Mouse (Mus musculus): Measurements from ENCODE around the gene Adap2. TPM values are rescaled to one million over a fixed set of nuclear protein-coding genes. Genes with fewer than 3 reads are reported as not detected.

Gene Adap2
- polyA plus RNA-seq, 1 experiment from 2014 or later = 1.1 TPM

- Histone ChIP-seq H3K4me3 (no peak overlapping the region), H3K36me3 (no peaks in the 10 kb centered on the region), H3K4me1 (no peaks in the 10 kb centered on the region), H3K9ac (no peak overlapping the region), H3K9me3 (no peaks in the 10 kb centered on the region), H3K27me3 (0 out of 2 replicates have a peak, but pooled peaks cover 8% of the 10 kb centered on the region), H3K4me2 (replicated peaks) (no peak overlapping the region), H3K27ac (no peak overlapping the region)
- 80% methylated on average over 4 of the region's 4 CpGs for WGBS
- no peak for ATAC-seq (ENCODE audit: insufficient number of reproducible peaks, insufficient read depth, low FRiP score, low TSS enrichment)
Observed at GRCm38 (mm10) chr11:80161041-80161440, 7.1 kb downstream of the Adap2 start.

- Histone ChIP-seq H3K4me2 (replicated peaks) (no peak overlapping the region), H3K9me3 (no peaks in the 10 kb centered on the region), H3K27ac (no peak overlapping the region), H3K4me1 (no peaks in the 10 kb centered on the region), H3K4me3 (no peak overlapping the region), H3K36me3 (no peaks in the 10 kb centered on the region), H3K27me3 (no peaks in the 10 kb centered on the region), H3K9ac (no peak overlapping the region)
- WGBS = 62% methylated on average over 7 of the region's 7 CpGs
- ATAC-seq (ENCODE audit: insufficient number of reproducible peaks, insufficient read depth, low FRiP score, low TSS enrichment) = no peak
Observed at GRCm38 (mm10) chr11:80163362-80164116, 9.6 kb downstream of the Adap2 start.

GRCm38 (mm10) chr11:80164224-80164623 is 10.3 kb downstream of the Adap2 start:
- ATAC-seq (ENCODE audit: insufficient number of reproducible peaks, insufficient read depth, low FRiP score, low TSS enrichment) = no peak
- WGBS = 65% methylated on average over 2 of the region's 2 CpGs
- H3K4me1 ChIP-seq = no peaks in the 10 kb centered on the region

DNA sequence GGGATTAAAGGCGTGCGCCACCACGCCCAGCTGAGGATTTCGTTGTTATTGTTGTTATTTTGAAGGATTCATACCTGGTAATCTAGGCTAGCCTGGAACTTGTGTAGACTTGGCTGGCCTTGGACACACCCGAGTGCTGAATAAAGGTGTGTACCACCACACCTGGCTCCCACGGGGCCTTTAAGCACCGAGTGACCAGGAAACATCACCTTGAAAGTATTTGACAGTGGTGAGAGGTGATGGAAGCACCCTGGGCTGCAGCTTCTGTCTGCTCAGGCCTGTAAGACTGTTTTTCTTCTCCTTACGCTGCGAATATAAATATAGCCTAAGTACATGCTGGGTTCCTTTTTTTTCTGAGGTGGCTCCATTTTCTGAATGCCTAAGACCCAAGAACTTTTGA is 14.2 kb downstream of the Adap2 start:
- ATAC-seq (ENCODE audit: insufficient number of reproducible peaks, insufficient read depth, low FRiP score, low TSS enrichment) = no peak
- Histone ChIP-seq H3K36me3 (no peaks in the 10 kb centered on the region), H3K27ac (no peak overlapping the region), H3K9ac (no peak overlapping the region), H3K4me3 (no peak overlapping the region), H3K27me3 (no peaks in the 10 kb centered on the region), H3K9me3 (no peaks in the 10 kb centered on the region), H3K4me2 (replicated peaks) (no peak overlapping the region), H3K4me1 (no peaks in the 10 kb centered on the region)
- WGBS = 87% methylated on average over 9 of the region's 9 CpGs

More at GRCm38 (mm10) chr11:80164224-80164623, 10.3 kb downstream of the Adap2 start:
- no peak overlapping the region for H3K27ac ChIP-seq
- no peak overlapping the region for H3K4me3 ChIP-seq
- H3K27me3 ChIP-seq = no peaks in the 10 kb centered on the region
- no peaks in the 10 kb centered on the region for H3K9me3 ChIP-seq
- no peak overlapping the region for H3K9ac ChIP-seq
- H3K36me3 ChIP-seq = no peaks in the 10 kb centered on the region
- H3K4me2 ChIP-seq (replicated peaks) = no peak overlapping the region

DNA sequence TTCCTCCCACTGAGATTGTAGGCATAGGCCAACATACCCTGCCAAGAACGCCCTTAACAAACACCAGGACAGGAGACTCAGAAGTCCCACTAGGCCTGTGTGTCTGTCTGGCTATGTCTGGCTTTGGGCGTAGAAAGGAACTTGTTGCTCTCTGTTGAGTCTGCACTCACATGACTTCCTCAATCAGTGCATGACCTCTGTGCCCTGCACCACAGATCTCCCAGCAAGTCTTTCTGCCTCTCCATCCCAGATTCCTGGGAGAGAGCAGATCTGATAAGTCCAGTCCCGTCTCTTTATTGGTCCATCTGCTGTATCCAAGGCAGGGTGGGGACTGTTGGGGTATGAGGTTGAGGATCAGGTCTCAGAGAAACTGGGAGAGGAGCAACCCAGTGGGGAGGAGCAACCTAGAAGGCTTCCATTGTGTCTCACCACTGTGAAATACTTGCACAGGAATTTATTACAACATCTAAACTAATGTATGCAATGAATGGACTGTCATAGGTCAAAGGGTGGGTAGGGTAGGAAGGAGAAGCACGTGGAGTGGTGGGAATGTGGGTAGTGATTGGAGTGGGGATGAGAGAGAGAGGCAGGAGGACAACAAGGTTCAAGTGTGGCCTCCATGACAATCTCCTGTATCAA is 14.8 kb downstream of the Adap2 start:
- ATAC-seq (ENCODE audit: insufficient number of reproducible peaks, insufficient read depth, low FRiP score, low TSS enrichment) = no peak
- Histone ChIP-seq H3K27ac (no peak overlapping the region), H3K4me3 (no peak overlapping the region), H3K4me1 (no peaks in the 10 kb centered on the region), H3K9me3 (no peaks in the 10 kb centered on the region), H3K27me3 (no peaks in the 10 kb centered on the region), H3K36me3 (no peaks in the 10 kb centered on the region), H3K4me2 (replicated peaks) (no peak overlapping the region), H3K9ac (no peak overlapping the region)
- 83% methylated on average over 4 of the region's 4 CpGs for WGBS

DNA sequence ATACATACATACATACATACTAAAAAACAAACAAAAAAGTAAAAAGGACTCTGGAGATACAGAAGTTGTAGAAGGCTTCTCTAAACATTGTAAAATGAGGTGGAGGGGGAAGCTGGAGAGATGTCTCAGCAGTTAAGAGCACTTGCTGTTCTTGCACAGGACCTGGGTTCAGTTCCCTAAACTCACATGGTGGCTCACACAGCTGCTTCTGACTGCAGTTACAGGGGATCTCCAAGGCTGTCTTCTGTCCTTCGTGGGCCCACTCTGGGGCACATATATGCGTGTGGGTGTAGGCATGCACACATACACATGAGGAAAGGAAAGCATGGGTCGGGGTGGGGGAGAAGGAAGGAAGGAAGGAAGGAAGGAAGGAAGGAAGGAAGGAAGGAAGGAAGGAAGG is 15.7 kb downstream of the Adap2 start:
- ATAC-seq (ENCODE audit: insufficient number of reproducible peaks, insufficient read depth, low FRiP score, low TSS enrichment) = no peak
- H3K36me3 ChIP-seq = no peaks in the 10 kb centered on the region
- WGBS = 84% methylated on average over 3 of the region's 3 CpGs

DNA sequence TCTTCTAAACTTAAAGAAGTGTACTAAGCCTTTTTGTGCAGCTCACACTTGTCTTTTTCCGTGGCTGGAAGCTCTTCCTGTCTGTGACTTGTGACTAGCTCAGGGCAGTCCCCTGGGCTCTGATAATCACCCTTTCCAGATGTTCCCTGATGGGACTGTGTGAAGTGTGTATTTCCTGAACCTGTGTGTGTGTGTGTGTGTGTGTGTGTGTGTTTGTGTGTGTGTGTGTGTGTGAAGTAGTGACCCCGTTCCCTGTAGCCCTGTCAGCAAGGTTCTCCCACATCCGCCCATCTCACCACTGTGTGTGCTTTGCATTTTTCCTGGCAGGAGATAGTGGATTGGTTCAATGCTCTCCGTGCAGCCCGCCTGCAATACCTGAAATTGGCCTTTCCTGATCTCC is 16.4 kb downstream of the Adap2 start:
- Histone ChIP-seq H3K27me3 (no peaks in the 10 kb centered on the region), H3K4me3 (no peak overlapping the region), H3K9me3 (no peaks in the 10 kb centered on the region), H3K4me1 (no peaks in the 10 kb centered on the region), H3K36me3 (no peaks in the 10 kb centered on the region), H3K27ac (no peak overlapping the region), H3K9ac (no peak overlapping the region), H3K4me2 (replicated peaks) (no peak overlapping the region)
- WGBS = 60% methylated on average over 5 of the region's 5 CpGs
- no peak for ATAC-seq (ENCODE audit: insufficient number of reproducible peaks, insufficient read depth, low FRiP score, low TSS enrichment)

More for the DNA sequence above, 15.7 kb downstream of the Adap2 start:
- Histone ChIP-seq H3K27me3 (no peaks in the 10 kb centered on the region), H3K27ac (no peak overlapping the region), H3K9ac (no peak overlapping the region), H3K4me1 (no peaks in the 10 kb centered on the region), H3K4me2 (replicated peaks) (no peak overlapping the region), H3K9me3 (no peaks in the 10 kb centered on the region), H3K4me3 (no peak overlapping the region)

DNA sequence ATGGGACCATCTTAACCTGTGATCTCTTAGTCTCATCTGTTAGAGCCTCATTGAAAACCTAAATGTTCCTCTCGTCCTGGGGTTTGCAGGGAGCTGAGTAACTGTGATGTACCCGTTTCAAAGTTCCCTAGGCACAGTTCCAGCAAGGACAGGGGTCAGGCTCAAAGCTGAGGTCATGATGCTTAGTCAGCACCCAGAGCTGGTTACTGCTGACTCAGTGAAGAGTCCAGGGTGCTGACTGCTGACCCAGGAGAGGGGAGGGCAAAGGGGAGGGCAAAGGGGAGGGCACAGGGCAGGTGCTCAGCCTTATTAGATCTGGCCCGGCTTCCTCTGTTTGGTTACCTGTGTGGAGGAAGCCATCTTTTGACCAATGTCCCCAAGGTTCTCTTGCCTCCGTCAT is 18.0 kb downstream of the Adap2 start:
- no peaks in the 10 kb centered on the region for H3K4me1 ChIP-seq
- H3K9ac ChIP-seq = no peak overlapping the region
- no peaks in the 10 kb centered on the region for H3K27me3 ChIP-seq
- WGBS = 64% methylated on average over 4 of the region's 4 CpGs
- no peaks in the 10 kb centered on the region for H3K9me3 ChIP-seq
- H3K4me3 ChIP-seq = no peak overlapping the region
- H3K4me2 ChIP-seq (replicated peaks) = no peak overlapping the region
- no peak overlapping the region for H3K27ac ChIP-seq
- no peaks in the 10 kb centered on the region for H3K36me3 ChIP-seq
- ATAC-seq (ENCODE audit: insufficient number of reproducible peaks, insufficient read depth, low FRiP score, low TSS enrichment) = no peak

DNA sequence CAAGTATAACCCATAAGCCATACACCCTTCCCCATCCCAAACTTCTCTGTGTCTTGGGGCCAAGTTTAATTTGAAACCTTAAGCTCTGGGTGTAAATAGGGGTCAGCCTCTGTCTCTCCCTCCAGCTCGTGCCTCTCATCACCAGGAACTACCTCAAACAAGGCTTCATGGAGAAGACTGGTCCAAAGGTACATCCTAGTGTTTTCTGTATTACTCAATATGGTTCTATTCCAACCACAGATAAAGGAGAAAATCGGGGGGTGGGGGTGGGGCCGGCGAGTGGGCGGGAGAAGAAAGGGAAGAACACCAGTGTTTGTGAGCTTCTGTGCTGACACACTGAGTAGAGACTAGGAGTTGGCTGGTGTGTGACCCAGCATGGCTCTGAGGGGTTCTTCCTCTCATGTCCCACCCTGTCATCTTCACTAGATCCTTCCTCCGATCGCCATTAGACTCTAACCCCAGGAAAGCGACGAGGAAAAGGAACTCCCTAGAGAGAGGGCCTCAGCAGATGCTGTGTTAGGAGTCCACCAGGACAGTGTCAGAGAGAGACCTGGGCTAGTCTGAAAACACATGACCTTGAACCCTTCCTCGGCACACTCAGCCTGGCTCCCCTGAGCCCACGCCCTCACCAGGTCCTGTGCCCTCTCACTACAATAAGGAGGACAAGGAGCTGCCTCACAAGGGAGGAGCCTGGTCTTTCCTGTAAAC is 20.2 kb downstream of the Adap2 start:
- Histone ChIP-seq H3K4me3 (no peak overlapping the region), H3K9ac (no peak overlapping the region), H3K36me3 (no peaks in the 10 kb centered on the region), H3K9me3 (no peaks in the 10 kb centered on the region), H3K27ac (no peak overlapping the region), H3K4me1 (no peaks in the 10 kb centered on the region), H3K4me2 (replicated peaks) (no peak overlapping the region), H3K27me3 (no peaks in the 10 kb centered on the region)
- no peak for ATAC-seq (ENCODE audit: insufficient number of reproducible peaks, insufficient read depth, low FRiP score, low TSS enrichment)
- 74% methylated on average over 11 of the region's 11 CpGs for WGBS

- ATAC-seq (ENCODE audit: insufficient number of reproducible peaks, insufficient read depth, low FRiP score, low TSS enrichment) = no peak
- no peak overlapping the region for H3K27ac ChIP-seq
- no peaks in the 10 kb centered on the region for H3K4me1 ChIP-seq
- no peak overlapping the region for H3K9ac ChIP-seq
- no peak overlapping the region for H3K4me3 ChIP-seq
- no peaks in the 10 kb centered on the region for H3K36me3 ChIP-seq
- 73% methylated on average over 11 of the region's 11 CpGs for WGBS
- H3K4me2 ChIP-seq (replicated peaks) = no peak overlapping the region
- H3K9me3 ChIP-seq = no peaks in the 10 kb centered on the region
- no peaks in the 10 kb centered on the region for H3K27me3 ChIP-seq
Observed at GRCm38 (mm10) chr11:80176911-80177895, 23.3 kb downstream of the Adap2 start.

DNA sequence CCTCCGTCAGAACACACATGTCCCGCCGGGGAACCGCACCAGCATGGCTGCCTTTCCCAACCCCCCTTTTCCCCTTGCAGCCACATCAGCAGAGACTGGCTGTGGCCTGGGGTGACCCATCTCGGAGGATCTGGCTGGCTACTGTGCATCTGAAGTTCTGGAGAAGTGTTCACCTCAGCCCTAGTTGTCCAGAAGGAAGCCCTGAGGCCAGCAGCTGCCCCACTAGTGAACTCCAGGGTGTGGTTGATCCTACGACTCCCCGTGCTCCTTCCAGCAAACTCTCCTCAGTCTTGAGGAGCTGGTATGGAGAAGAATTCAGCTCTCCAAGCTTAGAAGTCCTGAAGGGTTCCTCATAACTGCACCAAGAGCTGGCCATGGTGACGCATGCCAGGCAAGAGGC is 24.4 kb downstream of the Adap2 start:
- no peaks in the 10 kb centered on the region for H3K36me3 ChIP-seq
- no peak overlapping the region for H3K4me2 ChIP-seq (replicated peaks)
- H3K4me1 ChIP-seq = no peaks in the 10 kb centered on the region
- ATAC-seq (ENCODE audit: insufficient number of reproducible peaks, insufficient read depth, low FRiP score, low TSS enrichment) = no peak
- 82% methylated on average over 8 of the region's 8 CpGs for WGBS
- no peak overlapping the region for H3K4me3 ChIP-seq
- no peak overlapping the region for H3K9ac ChIP-seq
- no peaks in the 10 kb centered on the region for H3K27me3 ChIP-seq
- H3K9me3 ChIP-seq = no peaks in the 10 kb centered on the region
- no peak overlapping the region for H3K27ac ChIP-seq

All from embryonic facial prominence, embryonic 12.5 days (tissue).